Mouse (Mus musculus): Measurements from ENCODE around the gene Nbea. TPM values are rescaled to one million over a fixed set of nuclear protein-coding genes. Genes with fewer than 3 reads are reported as not detected.

The Nbea gene
- polyA plus RNA-seq, 1 experiment: 3.6 TPM

GRCm38 (mm10) chr3:55651877-55652276 lies 531.6 kb downstream of the Nbea start:
- no peaks in the 10 kb centered on the region for H3K36me3 ChIP-seq (ENCODE audit: control insufficient read depth, insufficient read depth)
- no peaks in the 10 kb centered on the region for H3K79me2 ChIP-seq (ENCODE audit: control insufficient read depth, insufficient read depth)
- no peaks in the 10 kb centered on the region for H3K27me3 ChIP-seq (ENCODE audit: control insufficient read depth, insufficient read depth, insufficient read length)
- H3K4me3 ChIP-seq: no peak overlapping the region
- H3ac ChIP-seq (ENCODE audit: control insufficient read depth, insufficient read length): no peak overlapping the region
- H3K4me2 ChIP-seq (ENCODE audit: low read depth): peak overlapping the region; percentile 12
- no peak for TF ChIP-seq USF1 (IDR thresholded peaks at IDR 0.05; ENCODE audit: low read depth)
- no peak for TF ChIP-seq POLR2AphosphoS2 (IDR thresholded peaks at IDR 0.05; ENCODE audit: insufficient read length, low read depth)
- no peak for TF ChIP-seq TCF3 (IDR thresholded peaks at IDR 0.05; ENCODE audit: insufficient read length, low read depth)
- no peak for TF ChIP-seq SRF (IDR thresholded peaks at IDR 0.05; ENCODE audit: control insufficient read depth, insufficient read length, low read depth)
- no peak for TF ChIP-seq REST (IDR thresholded peaks at IDR 0.05; ENCODE audit: insufficient read depth, insufficient read length)
- no peak for TF ChIP-seq POLR2A (IDR thresholded peaks at IDR 0.05; ENCODE audit: insufficient read length, low read depth)
- TF ChIP-seq MYOG (IDR thresholded peaks at IDR 0.05; ENCODE audit: control insufficient read depth in 1 of 3, insufficient read depth in 1 of 3, insufficient read length in 2 of 3, low read depth in 2 of 3): no peak

DNA sequence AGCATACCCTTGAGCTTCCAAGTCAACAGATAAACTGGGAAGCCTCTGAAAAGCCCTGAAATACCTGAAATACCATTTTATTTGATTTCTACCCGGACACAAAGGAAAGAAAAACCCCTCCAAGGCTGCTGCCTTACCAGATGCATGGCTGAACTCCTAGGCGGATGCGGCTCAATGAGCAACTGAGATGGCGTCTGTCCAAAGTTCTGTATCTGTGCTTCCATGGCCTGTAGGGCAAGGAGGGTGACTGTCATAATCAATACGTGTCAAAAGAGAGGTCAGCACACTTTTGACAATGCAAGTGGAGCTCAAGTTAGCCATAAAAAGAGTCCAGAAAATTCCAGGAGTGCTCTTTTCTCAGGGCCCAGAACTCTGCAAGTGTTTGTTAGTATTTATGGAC lies 534.0 kb downstream of the Nbea start:
- Histone ChIP-seq H3K36me3 (ENCODE audit: control insufficient read depth, insufficient read depth) (no peaks in the 10 kb centered on the region), H3K4me3 (no peak overlapping the region)

DNA sequence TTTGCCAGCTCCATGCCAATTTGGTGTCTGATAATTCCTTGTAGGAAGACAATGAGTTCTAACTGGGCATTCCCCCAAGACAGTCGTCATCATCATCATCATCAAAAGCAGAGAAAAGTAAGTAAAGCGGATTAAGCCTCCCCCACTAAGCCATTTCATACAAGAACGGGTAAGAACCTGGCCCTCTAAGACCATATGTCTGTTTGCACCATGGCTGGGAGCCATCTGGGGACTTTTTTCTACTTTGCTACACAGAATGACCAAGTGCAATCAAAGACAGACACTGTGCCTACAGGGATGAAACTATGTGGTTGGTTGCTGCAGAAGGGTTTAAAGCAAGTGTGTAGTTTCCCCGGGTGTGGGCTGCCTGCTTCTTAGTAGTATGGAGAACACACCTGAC lies 535.2 kb downstream of the Nbea start:
- Histone ChIP-seq H3K4me3 (no peak overlapping the region), H3K36me3 (ENCODE audit: control insufficient read depth, insufficient read depth) (no peaks in the 10 kb centered on the region), H3K79me2 (ENCODE audit: control insufficient read depth, insufficient read depth) (no peaks in the 10 kb centered on the region), H3K4me2 (ENCODE audit: low read depth) (no peak overlapping the region), H3ac (ENCODE audit: control insufficient read depth, insufficient read length) (no peak overlapping the region), H3K27me3 (ENCODE audit: control insufficient read depth, insufficient read depth, insufficient read length) (no peaks in the 10 kb centered on the region)
- TF ChIP-seq USF1 (IDR thresholded peaks at IDR 0.05; ENCODE audit: low read depth): no peak
- no peak for TF ChIP-seq POLR2A (IDR thresholded peaks at IDR 0.05; ENCODE audit: insufficient read length, low read depth)
- TF ChIP-seq TCF3 (IDR thresholded peaks at IDR 0.05; ENCODE audit: insufficient read length, low read depth): no peak
- TF ChIP-seq TCF12 (IDR thresholded peaks at IDR 0.05; ENCODE audit: insufficient read depth, poor library complexity, severe bottlenecking): no peak
- no peak for TF ChIP-seq POLR2AphosphoS2 (IDR thresholded peaks at IDR 0.05; ENCODE audit: insufficient read length, low read depth)
- no peak for TF ChIP-seq REST (IDR thresholded peaks at IDR 0.05; ENCODE audit: insufficient read depth, insufficient read length)
- no peak for TF ChIP-seq MAX (IDR thresholded peaks at IDR 0.05; ENCODE audit: low read depth)

More for the DNA sequence above, 534.0 kb downstream of the Nbea start:
- no peak overlapping the region for H3ac ChIP-seq (ENCODE audit: control insufficient read depth, insufficient read length)
- H3K27me3 ChIP-seq (ENCODE audit: control insufficient read depth, insufficient read depth, insufficient read length): no peaks in the 10 kb centered on the region
- no peak overlapping the region for H3K4me2 ChIP-seq (ENCODE audit: low read depth)
- TF ChIP-seq CEBPB (IDR thresholded peaks at IDR 0.05; ENCODE audit: insufficient read depth, poor library complexity, severe bottlenecking) (no peak), MAX (IDR thresholded peaks at IDR 0.05; ENCODE audit: low read depth) (no peak), POLR2AphosphoS2 (IDR thresholded peaks at IDR 0.05; ENCODE audit: insufficient read length, low read depth) (no peak), E2F4 (IDR thresholded peaks at IDR 0.05; ENCODE audit: insufficient read depth) (no peak), MYOD1 (IDR thresholded peaks at IDR 0.05; ENCODE audit: control insufficient read depth in 1 of 3, insufficient read length in 2 of 3, low read depth in 2 of 3) (no peak)
- H3K79me2 ChIP-seq (ENCODE audit: control insufficient read depth, insufficient read depth): no peaks in the 10 kb centered on the region

DNA sequence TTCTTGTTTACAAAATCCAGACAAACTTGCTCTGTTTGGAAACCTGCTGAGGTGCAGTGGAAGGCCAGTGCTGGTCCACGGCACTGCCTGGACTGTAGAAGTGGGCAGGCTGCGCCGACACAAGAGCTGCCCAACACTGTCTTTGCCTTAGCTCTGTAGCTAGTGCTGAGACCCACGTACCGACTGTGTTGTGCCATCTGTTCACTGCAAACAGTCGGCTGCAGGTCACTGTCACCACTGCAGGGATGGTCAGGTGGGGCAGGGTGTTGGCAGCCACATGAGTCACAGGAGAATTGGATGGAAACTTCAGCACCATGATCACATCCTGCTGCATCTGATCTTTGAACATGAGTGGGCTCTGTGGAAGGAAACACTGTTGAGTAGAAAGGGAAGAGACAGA lies 536.3 kb downstream of the Nbea start:
- TF ChIP-seq MYOD1 (IDR thresholded peaks at IDR 0.05; ENCODE audit: control insufficient read depth in 1 of 3, insufficient read length in 2 of 3, low read depth in 2 of 3) (no peak), MYOG (IDR thresholded peaks at IDR 0.05; ENCODE audit: control insufficient read depth in 1 of 3, insufficient read depth in 1 of 3, insufficient read length in 2 of 3, low read depth in 2 of 3) (no peak), SRF (IDR thresholded peaks at IDR 0.05; ENCODE audit: control insufficient read depth, insufficient read length, low read depth) (no peak), TCF12 (IDR thresholded peaks at IDR 0.05; ENCODE audit: insufficient read depth, poor library complexity, severe bottlenecking) (no peak), CEBPB (IDR thresholded peaks at IDR 0.05; ENCODE audit: insufficient read depth, poor library complexity, severe bottlenecking) (no peak), USF1 (IDR thresholded peaks at IDR 0.05; ENCODE audit: low read depth) (no peak), TCF3 (IDR thresholded peaks at IDR 0.05; ENCODE audit: insufficient read length, low read depth) (no peak)
- H3K79me2 ChIP-seq (ENCODE audit: control insufficient read depth, insufficient read depth): no peaks in the 10 kb centered on the region
- no peaks in the 10 kb centered on the region for H3K36me3 ChIP-seq (ENCODE audit: control insufficient read depth, insufficient read depth)
- H3K27me3 ChIP-seq (ENCODE audit: control insufficient read depth, insufficient read depth, insufficient read length): no peaks in the 10 kb centered on the region
- H3K4me3 ChIP-seq: no peak overlapping the region
- no peak overlapping the region for H3K4me2 ChIP-seq (ENCODE audit: low read depth)
- no peak overlapping the region for H3ac ChIP-seq (ENCODE audit: control insufficient read depth, insufficient read length)

DNA sequence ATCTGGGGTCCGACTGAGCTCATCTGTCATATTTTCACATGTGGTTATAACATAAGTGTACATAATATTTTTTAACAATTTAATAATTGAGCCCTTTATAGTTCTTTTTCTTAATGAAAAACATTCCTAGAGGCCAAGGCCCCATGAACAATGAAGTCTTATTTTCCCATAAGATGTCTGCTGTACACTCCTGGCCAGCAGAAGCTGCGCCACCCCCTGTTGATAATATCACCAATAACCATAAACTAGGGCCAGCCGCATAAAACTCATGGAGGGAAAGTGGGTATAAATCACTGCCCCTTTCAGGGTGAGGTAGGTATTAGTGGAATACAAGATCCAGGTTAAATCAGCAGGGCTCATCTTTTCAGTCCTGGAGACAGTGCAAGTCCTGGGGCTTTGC lies 537.1 kb downstream of the Nbea start:
- Histone ChIP-seq H3K4me3 (no peak overlapping the region), H3ac (ENCODE audit: control insufficient read depth, insufficient read length) (no peak overlapping the region), H3K36me3 (ENCODE audit: control insufficient read depth, insufficient read depth) (no peaks in the 10 kb centered on the region), H3K27me3 (ENCODE audit: control insufficient read depth, insufficient read depth, insufficient read length) (no peaks in the 10 kb centered on the region), H3K79me2 (ENCODE audit: control insufficient read depth, insufficient read depth) (no peaks in the 10 kb centered on the region), H3K4me2 (ENCODE audit: low read depth) (no peak overlapping the region)
- TF ChIP-seq CEBPB (IDR thresholded peaks at IDR 0.05; ENCODE audit: insufficient read depth, poor library complexity, severe bottlenecking) (no peak), REST (IDR thresholded peaks at IDR 0.05; ENCODE audit: insufficient read depth, insufficient read length) (no peak), MAX (IDR thresholded peaks at IDR 0.05; ENCODE audit: low read depth) (no peak), TCF3 (IDR thresholded peaks at IDR 0.05; ENCODE audit: insufficient read length, low read depth) (no peak), POLR2AphosphoS2 (IDR thresholded peaks at IDR 0.05; ENCODE audit: insufficient read length, low read depth) (no peak), POLR2A (IDR thresholded peaks at IDR 0.05; ENCODE audit: insufficient read length, low read depth) (no peak), TCF12 (IDR thresholded peaks at IDR 0.05; ENCODE audit: insufficient read depth, poor library complexity, severe bottlenecking) (no peak), USF1 (IDR thresholded peaks at IDR 0.05; ENCODE audit: low read depth) (no peak), MYOG (IDR thresholded peaks at IDR 0.05; ENCODE audit: control insufficient read depth in 1 of 3, insufficient read depth in 1 of 3, insufficient read length in 2 of 3, low read depth in 2 of 3) (no peak), SRF (IDR thresholded peaks at IDR 0.05; ENCODE audit: control insufficient read depth, insufficient read length, low read depth) (no peak), E2F4 (IDR thresholded peaks at IDR 0.05; ENCODE audit: insufficient read depth) (no peak), MYOD1 (IDR thresholded peaks at IDR 0.05; ENCODE audit: control insufficient read depth in 1 of 3, insufficient read length in 2 of 3, low read depth in 2 of 3) (no peak)

All from myocyte (in vitro differentiated cells).